Mouse (Mus musculus) G1E (cell line): Measurements from ENCODE around the gene C4b. TPM values are rescaled to one million over a fixed set of nuclear protein-coding genes. Genes with fewer than 3 reads are reported as not detected.
"Not testable (repeated sequence)": the region's sequence is repeated elsewhere in the genome, so short reads cannot be mapped to it uniquely, and the experiment has no call there.

ENCODE experiments used
- ATAC-seq: 2 replicates; pipeline ENCODE4 v1.8.0; 2016; ENCODE audit warnings: mild to moderate bottlenecking; ENCODE audit not compliant: insufficient number of reproducible peaks, poor library complexity, low FRiP score, severe bottlenecking; ENCODE audit errors: extremely low read depth
- DNase-seq: peaks from one replicate; pipeline ENCODE4 v3.0.0; 2012; ENCODE audit warnings: low spot score
- H3K27me3 ChIP-seq: 2 replicates; pipeline ENCODE4 v1.6.1; 2012; ENCODE audit warnings: mild to moderate bottlenecking, low read length, inconsistent platforms; ENCODE audit not compliant: insufficient read depth
- H3K36me3 ChIP-seq: replicated peaks from 2 replicates; pipeline ENCODE3; 2012; ENCODE audit warnings: mild to moderate bottlenecking, inconsistent platforms
- H3K4me1 ChIP-seq: 2 replicates; pipeline ENCODE4 v1.6.1; 2012; ENCODE audit warnings: low read depth, low read length, inconsistent platforms, mixed read lengths; ENCODE audit not compliant: insufficient read depth
- H3K4me3 ChIP-seq: 2 replicates; pipeline ENCODE4 v1.5.1; 2012; ENCODE audit warnings: low read depth, mild to moderate bottlenecking, inconsistent platforms, low read length, moderate library complexity, mixed read lengths
- H3K9me3 ChIP-seq: replicated peaks from 2 replicates; pipeline ENCODE4 v1.6.1; 2012; ENCODE audit warnings: inconsistent platforms
- CTCF ChIP-seq: IDR thresholded peaks from 2 replicates; pipeline ENCODE4 v1.5.1; 2012; ENCODE audit warnings: low read depth, low read length, inconsistent platforms, mixed read lengths
- GATA1 ChIP-seq: IDR thresholded peaks from 2 replicates; pipeline ENCODE4 v1.6.1; 2012; ENCODE audit warnings: borderline replicate concordance, low read length, inconsistent platforms, mixed read lengths
- GATA2 ChIP-seq: IDR thresholded peaks from 2 replicates; pipeline ENCODE4 v1.6.1; 2012; ENCODE audit warnings: low read depth, low read length, inconsistent platforms, borderline replicate concordance
- POLR2AphosphoS5 ChIP-seq: IDR thresholded peaks from 2 replicates; pipeline ENCODE4 v1.6.1; 2012; ENCODE audit warnings: low read depth, low read length, inconsistent platforms; ENCODE audit not compliant: insufficient replicate concordance
- TAL1 ChIP-seq: conservative IDR thresholded peaks from 2 replicates; pipeline ENCODE4 v1.6.1; 2012; ENCODE audit warnings: low read depth, low read length, inconsistent platforms, mixed read lengths
- polyA plus RNA-seq: library from polyadenylated mRNA; stranded (reverse); fragments of >175 nt; gene quantifications from 2 replicates; pipeline ENCODE4 v1.2.3, GENCODE M21; 2012
- total RNA-seq, 2 experiments: library from RNA; stranded (forward) in 1 of 2; stranded (reverse) in 1 of 2; fragments of 200-1000 nt in 1 of 2; fragments of >200 nt in 1 of 2; fragmentation: Nextera tagmentation in 1 of 2; gene quantifications; 2 replicates each; pipeline ENCODE4 v1.2.3; 2014 to 2017

The C4b gene
- total and polyA plus RNA-seq, 3 experiments: 0.33 TPM; not detected in 2

GRCm38 (mm10) chr17:34717401-34717800 lies 26.3 kb downstream of the C4b start:
- H3K4me3 ChIP-seq: no peak overlapping the region
- H3K36me3 ChIP-seq: no peaks in the 10 kb centered on the region
- ATAC-seq (no peak), DNase-seq (no peak)
- no peak for TF ChIP-seq POLR2AphosphoS5
- TF ChIP-seq TAL1: no peak
- TF ChIP-seq CTCF: no peak
- no peak for TF ChIP-seq GATA1
- no peaks in the 10 kb centered on the region for H3K9me3 ChIP-seq
- no peaks in the 10 kb centered on the region for H3K4me1 ChIP-seq
- peaks cover 3% of the 10 kb centered on the region; the same call in 1 of the 2 replicates for H3K27me3 ChIP-seq

GRCm38 (mm10) chr17:34716247-34716646 lies 27.4 kb downstream of the C4b start:
- H3K36me3 ChIP-seq: no peaks in the 10 kb centered on the region
- no peaks in the 10 kb centered on the region for H3K4me1 ChIP-seq
- ATAC-seq (no peak), DNase-seq (no peak)
- no peak overlapping the region for H3K4me3 ChIP-seq
- H3K27me3 ChIP-seq: peaks cover 3% of the 10 kb centered on the region; the same call in 1 of the 2 replicates
- H3K9me3 ChIP-seq: no peaks in the 10 kb centered on the region
- TF ChIP-seq CTCF (no peak), POLR2AphosphoS5 (no peak)

DNA sequence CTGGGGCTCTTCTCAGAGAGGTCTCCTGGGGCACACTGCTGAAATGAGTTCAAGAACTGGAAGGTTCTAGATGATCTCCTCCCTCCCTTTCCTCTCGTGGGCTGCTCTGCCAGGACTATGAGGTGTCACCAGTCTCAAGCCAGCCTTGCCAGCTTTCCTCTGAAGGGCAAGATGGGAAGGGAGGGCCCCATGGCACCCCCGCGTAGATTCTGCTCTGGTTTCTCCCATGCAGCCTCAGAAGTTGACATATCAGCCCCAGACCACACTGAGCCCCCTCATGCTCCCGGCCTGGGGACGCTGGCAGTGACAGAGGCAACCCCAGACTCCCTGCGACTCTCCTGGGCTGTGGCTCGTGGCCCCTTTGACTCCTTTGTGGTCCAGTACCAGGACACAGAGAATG lies 28.2 kb downstream of the C4b start:
- not testable (repeated sequence) for ATAC-seq, H3K9me3 ChIP-seq, H3K4me3 ChIP-seq, H3K36me3 ChIP-seq, DNase-seq, H3K4me1 ChIP-seq, H3K27me3 ChIP-seq

DNA sequence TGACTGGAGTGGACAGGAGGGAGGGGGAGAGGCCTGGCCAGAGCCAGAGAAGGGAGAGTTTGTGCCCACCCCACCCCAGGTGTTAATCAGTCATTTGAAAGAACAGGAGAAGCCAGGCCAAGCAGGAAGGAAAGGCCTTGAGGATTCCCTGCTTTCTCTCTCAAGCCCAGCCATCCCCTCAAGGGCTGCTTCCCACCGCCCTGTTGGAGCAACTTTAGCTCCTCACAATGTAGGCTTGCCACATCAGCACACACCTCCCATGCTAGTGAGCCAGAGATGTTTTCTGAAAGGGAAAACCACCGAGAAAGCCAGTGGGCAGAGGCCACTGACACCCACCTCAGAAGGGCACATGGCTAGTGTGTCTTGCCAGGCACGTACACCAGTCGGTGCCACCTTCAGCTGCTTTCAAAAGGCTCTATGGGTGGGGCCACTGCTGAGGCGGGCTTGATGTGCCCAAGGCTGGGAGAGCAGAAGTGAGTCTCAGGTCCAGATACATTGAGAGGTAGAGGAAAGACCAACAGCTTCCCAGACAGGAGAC lies 28.7 kb downstream of the C4b start:
- not testable (repeated sequence) for H3K9me3 ChIP-seq, H3K27me3 ChIP-seq, H3K36me3 ChIP-seq, H3K4me3 ChIP-seq, DNase-seq, ATAC-seq, H3K4me1 ChIP-seq

DNA sequence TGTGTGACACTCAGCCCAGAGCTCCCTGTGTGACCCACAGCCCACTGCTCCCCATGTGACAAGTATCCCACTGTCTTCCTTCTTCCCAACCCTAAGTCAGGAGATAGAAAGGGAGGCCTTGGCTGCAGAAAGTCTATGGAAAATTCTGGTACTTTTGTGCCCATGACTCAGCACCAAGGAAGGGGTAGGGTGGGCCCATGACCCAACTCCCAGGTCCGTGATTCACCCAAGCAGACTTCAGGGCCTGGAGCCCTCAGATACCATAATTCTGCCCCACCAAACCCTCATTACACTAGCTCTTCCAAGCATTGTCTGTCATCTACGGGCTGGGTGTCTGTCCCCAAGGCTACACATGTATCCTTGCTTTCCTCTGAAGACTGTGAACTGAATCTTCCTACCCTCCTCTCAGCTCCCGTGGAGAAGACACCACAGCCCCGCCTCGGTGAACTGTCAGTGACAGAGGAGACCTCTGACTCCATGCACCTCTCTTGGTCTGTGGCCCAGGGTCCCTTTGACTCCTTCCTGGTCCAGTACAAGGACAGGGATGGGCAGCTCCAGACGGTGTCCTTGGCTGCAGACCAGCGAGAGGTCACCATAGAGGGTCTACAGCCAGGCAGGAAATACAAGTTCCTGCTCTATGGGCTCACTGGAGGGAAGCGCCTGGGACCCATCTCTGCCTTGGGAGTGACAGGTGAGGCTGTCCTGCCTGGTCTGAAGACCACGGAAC lies 29.3 kb downstream of the C4b start:
- not testable (repeated sequence) for H3K9me3 ChIP-seq, ATAC-seq, H3K36me3 ChIP-seq, H3K4me3 ChIP-seq, H3K27me3 ChIP-seq, DNase-seq, H3K4me1 ChIP-seq

- Histone ChIP-seq H3K4me3 (no peak overlapping the region), H3K4me1 (no peaks in the 10 kb centered on the region), H3K27me3 (peaks cover 3% of the 10 kb centered on the region; the same call in 1 of the 2 replicates), H3K36me3 (no peaks in the 10 kb centered on the region), H3K9me3 (no peaks in the 10 kb centered on the region)
- no peak for ATAC-seq
- DNase-seq: no peak
- TF ChIP-seq GATA2 (no peak), CTCF (no peak), GATA1 (no peak), TAL1 (no peak), POLR2AphosphoS5 (no peak)
Measured at GRCm38 (mm10) chr17:34712951-34713350, 30.7 kb downstream of the C4b start.

DNA sequence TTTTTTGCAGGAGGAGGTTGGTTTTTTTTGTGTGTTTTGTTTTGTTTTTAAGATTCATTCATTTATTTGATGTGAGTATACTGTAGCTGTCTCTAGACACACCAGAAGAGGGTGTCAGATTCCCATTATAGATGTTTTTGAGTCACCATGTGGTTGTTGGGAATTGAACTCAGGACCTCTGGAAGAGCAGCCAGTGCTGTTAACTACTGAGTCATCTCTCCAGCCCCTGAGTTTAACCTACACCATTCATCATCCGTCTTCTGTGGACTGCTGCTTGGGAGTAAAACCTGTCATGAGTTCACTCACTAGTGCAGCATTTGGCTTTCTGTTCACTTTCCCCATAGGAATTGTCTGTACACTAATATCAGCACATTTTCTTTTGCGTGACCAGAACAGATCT lies 37.2 kb downstream of the C4b start:
- not testable (repeated sequence) for H3K9me3 ChIP-seq, H3K4me3 ChIP-seq, ATAC-seq, DNase-seq, H3K27me3 ChIP-seq, H3K4me1 ChIP-seq, H3K36me3 ChIP-seq

DNA sequence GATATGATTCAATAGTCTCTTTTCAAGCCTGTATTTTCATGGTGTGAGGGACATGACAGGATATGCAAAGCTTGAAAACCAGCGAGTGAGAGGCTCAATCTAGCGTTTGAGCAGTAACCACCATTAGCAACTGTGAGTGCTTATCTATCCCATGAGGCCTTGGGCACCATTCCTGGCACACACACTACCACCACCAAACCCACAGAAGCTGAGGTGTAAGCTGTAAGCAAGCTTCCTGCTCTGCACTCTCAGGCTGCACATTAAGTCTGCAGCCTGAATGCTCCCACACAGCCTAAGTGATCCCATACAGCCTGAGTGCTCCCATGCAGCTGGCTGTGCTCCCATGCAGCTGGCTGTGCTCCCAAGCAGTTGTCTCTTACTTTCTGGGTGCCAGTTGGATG lies 43.0 kb downstream of the C4b start:
- no peaks in the 10 kb centered on the region for H3K9me3 ChIP-seq
- no peak for ATAC-seq
- TF ChIP-seq GATA1 (no peak), TAL1 (no peak), CTCF (no peak), POLR2AphosphoS5 (no peak), GATA2 (no peak)
- no peaks in the 10 kb centered on the region for H3K36me3 ChIP-seq
- H3K4me1 ChIP-seq: no peaks in the 10 kb centered on the region
- DNase-seq: no peak
- peaks cover 3% of the 10 kb centered on the region for H3K27me3 ChIP-seq
- H3K4me3 ChIP-seq: no peak overlapping the region
